Mouse (Mus musculus) olfactory bulb, adult 2 months (tissue): Measurements from ENCODE around the gene Hectd1. TPM values are rescaled to one million over a fixed set of nuclear protein-coding genes. Genes with fewer than 3 reads are reported as not detected.

Experiments
- H3K27ac ChIP-seq: fragments of 200-500 bp; 2 replicates; pipeline ENCODE4 v1.5.1; 2012; ENCODE audit warnings: low read depth, low read length; ENCODE audit not compliant: insufficient read depth
- H3K4me1 ChIP-seq: fragments of 200-500 bp; 2 replicates; pipeline ENCODE4 v1.6.1; 2012; ENCODE audit warnings: low read length; ENCODE audit not compliant: control insufficient read depth, insufficient read depth
- H3K4me3 ChIP-seq: fragments of 200-500 bp; 2 replicates; pipeline ENCODE4 v1.5.1; 2012; ENCODE audit warnings: mild to moderate bottlenecking, low read depth, low read length, moderate library complexity; ENCODE audit not compliant: insufficient read depth
- CTCF ChIP-seq: fragments of 200-500 bp; IDR thresholded peaks from 2 replicates; pipeline ENCODE4 v1.5.1; 2012; ENCODE audit warnings: low read depth, mild to moderate bottlenecking, low read length, moderate library complexity; ENCODE audit not compliant: insufficient read depth
- POLR2A ChIP-seq: fragments of 200-500 bp; IDR thresholded peaks from 2 replicates; pipeline ENCODE4 v1.6.1; 2012; ENCODE audit warnings: mild to moderate bottlenecking, low read depth, low read length, moderate library complexity; ENCODE audit not compliant: insufficient read depth
- WGBS: fragments of 180-500 bp; shearing (Covaris S2); methylation state at CpG from one replicate; pipeline ENCODE4 v1.1.7; 2018; 5-methylcytosine and 5-hydroxymethylcytosine counted together
- polyA plus RNA-seq: library from polyadenylated mRNA; stranded (reverse); fragments of >200 nt; gene quantifications from 2 replicates; pipeline ENCODE4 v1.2.4, GENCODE M21; 2012; ENCODE audit warnings: low replicate concordance; ENCODE audit not compliant: missing spikeins, insufficient read depth, insufficient read length

Hectd1 gene
- polyA plus RNA-seq, 1 experiment, result not detected

- H3K4me1 ChIP-seq, result no peaks in the 10 kb centered on the region
- TF ChIP-seq CTCF, result no peak
- no peak for TF ChIP-seq POLR2A
- H3K27ac ChIP-seq, result no peak overlapping the region
- no peak overlapping the region for H3K4me3 ChIP-seq
- WGBS, result 96% methylated on average over 8 of the region's 8 CpGs
Observed at GRCm38 (mm10) chr12:51721836-51722235, 107.5 kb downstream of the Hectd1 start.

GRCm38 (mm10) chr12:51718617-51719016 is 110.7 kb downstream of the Hectd1 start:
- no peaks in the 10 kb centered on the region for H3K4me1 ChIP-seq
- H3K4me3 ChIP-seq, result no peak overlapping the region
- no peak for TF ChIP-seq POLR2A
- no peak for TF ChIP-seq CTCF
- H3K27ac ChIP-seq, result no peak overlapping the region
- WGBS, result 83% methylated on average over 6 of the region's 6 CpGs

- Histone ChIP-seq H3K4me3 (no peak overlapping the region), H3K27ac (no peak overlapping the region), H3K4me1 (peaks cover 15% of the 10 kb centered on the region)
- TF ChIP-seq CTCF (no peak), POLR2A (no peak)
- 61% methylated on average over 1 of the region's 1 CpGs for WGBS
Observed at GRCm38 (mm10) chr12:51712685-51713084, 116.7 kb downstream of the Hectd1 start.

GRCm38 (mm10) chr12:51710154-51710553 is 119.2 kb downstream of the Hectd1 start:
- Histone ChIP-seq H3K4me3 (no peak overlapping the region), H3K27ac (no peak overlapping the region), H3K4me1 (peaks cover 17% of the 10 kb centered on the region)
- WGBS, result 73% methylated on average over 5 of the region's 5 CpGs
- TF ChIP-seq CTCF (no peak), POLR2A (no peak)

GRCm38 (mm10) chr12:51709741-51710140 is 119.6 kb downstream of the Hectd1 start:
- H3K27ac ChIP-seq, result no peak overlapping the region
- H3K4me1 ChIP-seq, result peaks cover 19% of the 10 kb centered on the region
- H3K4me3 ChIP-seq, result no peak overlapping the region
- WGBS, result 45% methylated on average over 3 of the region's 3 CpGs
- no peak for TF ChIP-seq CTCF
- TF ChIP-seq POLR2A, result no peak

GRCm38 (mm10) chr12:51708941-51709686 is 120.2 kb downstream of the Hectd1 start:
- peaks cover 19% of the 10 kb centered on the region for H3K4me1 ChIP-seq
- H3K4me3 ChIP-seq, result no peak overlapping the region
- H3K27ac ChIP-seq, result peak overlapping the region; percentile 25; the same call in 1 of the 2 replicates
- TF ChIP-seq POLR2A, result no peak
- TF ChIP-seq CTCF, result no peak
- WGBS, result 46% methylated on average over 14 of the region's 14 CpGs

GRCm38 (mm10) chr12:51706673-51707235 is 122.6 kb downstream of the Hectd1 start:
- no peak overlapping the region for H3K27ac ChIP-seq
- 71% methylated on average over 5 of the region's 5 CpGs for WGBS
- H3K4me1 ChIP-seq, result peaks cover 21% of the 10 kb centered on the region
- no peak overlapping the region for H3K4me3 ChIP-seq
- no peak for TF ChIP-seq CTCF
- TF ChIP-seq POLR2A, result no peak

- WGBS, result 86% methylated on average over 12 of the region's 12 CpGs
- Histone ChIP-seq H3K4me1 (peaks cover 19% of the 10 kb centered on the region), H3K27ac (no peak overlapping the region), H3K4me3 (no peak overlapping the region)
- TF ChIP-seq CTCF (no peak), POLR2A (no peak)
Observed at GRCm38 (mm10) chr12:51705778-51706177, 123.6 kb downstream of the Hectd1 start.

- WGBS, result 85% methylated on average over 7 of the region's 7 CpGs
- H3K27ac ChIP-seq, result no peak overlapping the region
Observed at GRCm38 (mm10) chr12:51704572-51704971, 124.8 kb downstream of the Hectd1 start.

GRCm38 (mm10) chr12:51703859-51704258 is 125.5 kb downstream of the Hectd1 start:
- H3K4me1 ChIP-seq, result peaks cover 10% of the 10 kb centered on the region
- TF ChIP-seq POLR2A (no peak), CTCF (no peak)
- no peak overlapping the region for H3K4me3 ChIP-seq
- 73% methylated on average over 1 of the region's 1 CpGs for WGBS
- no peak overlapping the region for H3K27ac ChIP-seq

More at GRCm38 (mm10) chr12:51704572-51704971, 124.8 kb downstream of the Hectd1 start:
- H3K4me1 ChIP-seq, result peaks cover 14% of the 10 kb centered on the region
- no peak overlapping the region for H3K4me3 ChIP-seq
- no peak for TF ChIP-seq CTCF
- TF ChIP-seq POLR2A, result no peak
